Mouse (Mus musculus) hindbrain, embryonic 16.5 days (tissue): Measurements from ENCODE around the gene Arpc1a. TPM values are rescaled to one million over a fixed set of nuclear protein-coding genes. Genes with fewer than 3 reads are reported as not detected.
"Not testable (repeated sequence)": the region's sequence is repeated elsewhere in the genome, so short reads cannot be mapped to it uniquely, and the experiment has no call there.

ENCODE experiments used
- ATAC-seq: fragments of 200-750 bp; cut with Nextera tagmentation; 2 replicates; pipeline ENCODE4 v1.8.0; 2017; ENCODE audit warnings: moderate TSS enrichment, moderate library complexity
- H3K27ac ChIP-seq: fragments of 300-500 bp; sonication (generic); 2 replicates; pipeline ENCODE4 v1.5.1; 2014; ENCODE audit warnings: low read depth, mild to moderate bottlenecking, control low read depth, low read length, moderate library complexity
- H3K27me3 ChIP-seq: fragments of 300-500 bp; sonication (generic); replicated peaks from 2 replicates; pipeline ENCODE4 v1.6.1; 2014; ENCODE audit warnings: low read length; ENCODE audit not compliant: control insufficient read depth, insufficient read depth
- H3K36me3 ChIP-seq: fragments of 300-500 bp; sonication (generic); 2 replicates; pipeline ENCODE4 v1.6.1; 2014; ENCODE audit warnings: mild to moderate bottlenecking, low read length, moderate library complexity, mixed read lengths; ENCODE audit not compliant: control insufficient read depth, insufficient read depth
- H3K4me1 ChIP-seq: fragments of 300-500 bp; sonication (generic); 2 replicates; pipeline ENCODE4 v1.6.1; 2014; ENCODE audit warnings: low read depth, low read length; ENCODE audit not compliant: control insufficient read depth, insufficient read depth
- H3K4me2 ChIP-seq: fragments of 300-500 bp; sonication (generic); 2 replicates; pipeline ENCODE4 v1.6.1; 2014; ENCODE audit warnings: mild to moderate bottlenecking, low read length, control low read depth, moderate library complexity
- H3K4me3 ChIP-seq: fragments of 300-500 bp; sonication (generic); 2 replicates; pipeline ENCODE4 v1.5.1; 2014; ENCODE audit warnings: mild to moderate bottlenecking, low read length, control low read depth, moderate library complexity
- H3K9ac ChIP-seq: fragments of 300-500 bp; sonication (generic); 2 replicates; pipeline ENCODE4 v1.6.1; 2014; ENCODE audit warnings: low read depth, mild to moderate bottlenecking, control low read depth, low read length, moderate library complexity
- H3K9me3 ChIP-seq: fragments of 300-500 bp; sonication (generic); 2 replicates; pipeline ENCODE4 v1.6.1; 2014; ENCODE audit warnings: mild to moderate bottlenecking, low read length, moderate library complexity; ENCODE audit not compliant: control insufficient read depth
- WGBS: fragments of 180-500 bp; shearing (Covaris S2); extraction: QIAGEN DNeasy Blood & Tissue Kit; methylation state at CpG from one replicate; pipeline ENCODE4 v1.1.7; 2014; 5-methylcytosine and 5-hydroxymethylcytosine counted together
- polyA plus RNA-seq: library from polyadenylated mRNA; unstranded; fragments of >200 nt; fragmentation: Nextera tagmentation; extraction: Ambion mirVana; gene quantifications from 2 replicates; pipeline ENCODE4 v1.2.1, GENCODE M21; 2015

The Arpc1a gene
- polyA plus RNA-seq, 1 experiment from 2014 or later = 235 TPM

DNA sequence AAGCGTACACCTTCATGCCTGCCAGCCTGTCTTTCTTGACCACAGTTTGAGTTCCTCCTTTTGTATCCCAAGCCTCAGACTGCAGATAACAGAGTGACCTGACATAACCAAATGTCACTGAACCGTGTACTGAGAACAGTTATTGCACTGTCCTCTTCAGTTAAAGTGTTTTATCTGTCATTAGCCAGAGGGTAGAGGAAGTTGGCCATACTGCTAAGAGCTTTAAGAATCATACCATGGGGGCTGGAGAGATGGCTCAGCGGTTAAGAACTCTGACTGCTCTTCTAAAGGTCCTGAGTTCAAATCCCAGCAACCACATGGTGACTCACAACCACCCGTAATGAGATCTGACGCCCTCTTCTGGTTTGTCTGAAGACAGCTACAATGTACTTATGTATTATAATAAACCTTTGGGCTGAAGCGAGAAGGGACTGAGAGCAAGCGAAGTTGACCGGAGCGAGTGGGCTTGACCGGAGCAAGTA is 14.8 kb downstream of the Arpc1a start:
- Histone ChIP-seq H3K27ac (no peak overlapping the region), H3K4me1 (no peaks in the 10 kb centered on the region), H3K9me3 (no peaks in the 10 kb centered on the region), H3K9ac (no peak overlapping the region), H3K27me3 (no peaks in the 10 kb centered on the region), H3K4me2 (no peak overlapping the region), H3K4me3 (no peak overlapping the region), H3K36me3 (peaks cover 39% of the 10 kb centered on the region)
- no peak for ATAC-seq
- WGBS = 93% methylated on average over 10 of the region's 10 CpGs

DNA sequence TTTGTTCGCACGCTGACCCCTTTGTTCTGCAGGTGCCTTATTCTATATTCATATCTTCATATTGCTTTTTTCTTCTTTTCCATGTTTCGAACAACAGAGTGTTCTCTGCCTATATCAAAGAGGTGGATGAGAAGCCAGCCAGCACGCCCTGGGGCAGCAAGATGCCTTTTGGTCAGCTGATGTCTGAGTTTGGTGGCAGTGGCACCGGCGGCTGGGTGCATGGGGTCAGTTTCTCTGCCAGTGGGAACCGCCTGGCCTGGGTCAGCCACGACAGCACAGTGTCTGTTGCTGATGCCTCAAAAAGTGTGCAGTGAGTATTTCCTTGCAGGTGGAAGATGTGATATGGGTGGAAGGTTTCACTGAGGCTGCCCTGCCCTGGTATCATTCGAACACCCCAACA is 17.3 kb downstream of the Arpc1a start:
- no peak for ATAC-seq
- Histone ChIP-seq H3K27ac (no peak overlapping the region), H3K36me3 (peaks cover 52% of the 10 kb centered on the region), H3K9me3 (no peaks in the 10 kb centered on the region), H3K4me3 (no peak overlapping the region), H3K27me3 (no peaks in the 10 kb centered on the region), H3K9ac (no peak overlapping the region), H3K4me2 (no peak overlapping the region), H3K4me1 (no peaks in the 10 kb centered on the region)
- 97% methylated on average over 9 of the region's 9 CpGs for WGBS

DNA sequence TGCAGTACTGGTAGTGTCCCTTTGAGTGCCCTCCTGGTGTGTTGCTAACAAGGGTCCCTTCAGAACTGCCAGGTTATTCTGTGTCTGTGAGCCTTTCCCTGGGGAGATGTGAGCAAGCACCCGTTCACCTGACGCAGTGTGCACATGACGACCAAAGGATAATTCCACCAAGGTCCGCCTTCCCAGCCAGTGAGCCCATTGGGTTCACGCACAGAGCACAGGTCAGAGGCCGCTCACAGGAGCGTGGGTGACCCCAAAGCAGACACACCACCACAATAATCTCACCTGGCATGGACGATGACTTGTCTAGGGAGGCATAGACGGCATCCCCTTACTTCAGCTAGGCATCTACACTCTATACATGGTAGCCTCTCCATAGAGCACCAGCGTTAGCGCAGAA is 17.8 kb downstream of the Arpc1a start:
- H3K27me3 ChIP-seq, H3K4me3 ChIP-seq, H3K9ac ChIP-seq, H3K4me1 ChIP-seq, ATAC-seq, H3K4me2 ChIP-seq, H3K9me3 ChIP-seq, H3K27ac ChIP-seq: not testable (repeated sequence)
- peaks cover 52% of the 10 kb centered on the region for H3K36me3 ChIP-seq
- WGBS = 95% methylated on average over 11 of the region's 11 CpGs

DNA sequence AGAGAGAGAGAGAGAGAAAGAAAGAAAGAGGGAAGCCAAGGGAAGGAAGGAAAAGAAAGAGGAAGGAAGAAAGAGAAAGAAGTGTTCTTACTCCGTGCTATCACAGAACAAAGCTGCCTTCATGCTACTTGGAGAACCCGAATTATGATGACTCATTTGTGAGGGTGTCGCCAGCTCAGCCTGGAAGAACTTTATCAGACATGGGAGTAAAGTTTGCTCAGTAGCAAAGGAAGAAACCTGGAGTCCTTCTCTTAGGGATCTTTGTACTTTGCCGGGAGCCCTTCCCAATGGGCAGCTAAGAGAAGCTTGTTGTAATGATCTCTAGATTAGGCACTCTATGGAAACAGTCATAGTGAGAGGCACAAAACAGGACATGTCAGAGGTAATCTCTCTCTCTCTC is 19.1 kb downstream of the Arpc1a start:
- H3K9me3 ChIP-seq = no peaks in the 10 kb centered on the region
- H3K9ac ChIP-seq = no peak overlapping the region
- no peak overlapping the region for H3K4me3 ChIP-seq
- no peak overlapping the region for H3K4me2 ChIP-seq
- H3K27me3 ChIP-seq = no peaks in the 10 kb centered on the region
- 95% methylated on average over 4 of the region's 4 CpGs for WGBS
- H3K27ac ChIP-seq = no peak overlapping the region
- H3K36me3 ChIP-seq = peaks cover 54% of the 10 kb centered on the region
- no peaks in the 10 kb centered on the region for H3K4me1 ChIP-seq
- ATAC-seq = no peak

DNA sequence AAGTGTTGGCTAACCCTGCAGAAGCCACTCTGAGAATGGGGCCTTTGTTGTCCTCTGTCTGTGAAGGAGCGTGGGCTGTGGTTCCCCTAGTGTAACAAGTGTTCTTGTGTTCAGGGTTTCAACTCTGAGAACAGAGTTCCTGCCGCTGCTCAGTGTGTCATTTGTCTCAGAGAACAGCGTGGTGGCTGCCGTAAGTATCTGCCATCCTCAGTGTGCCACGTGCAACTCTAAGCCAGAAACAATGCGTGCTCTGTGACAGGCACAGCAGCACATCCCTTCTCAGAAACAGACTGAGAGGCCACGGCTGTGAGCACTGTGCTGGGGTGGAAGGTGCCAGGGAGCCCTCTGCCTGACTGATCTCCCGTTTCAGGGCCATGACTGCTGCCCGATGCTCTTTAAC is 20.7 kb downstream of the Arpc1a start:
- no peaks in the 10 kb centered on the region for H3K27me3 ChIP-seq
- H3K9ac ChIP-seq = no peak overlapping the region
- peak; percentile 58; the same call in 1 of the 2 replicates for ATAC-seq
- H3K27ac ChIP-seq = no peak overlapping the region
- no peaks in the 10 kb centered on the region for H3K9me3 ChIP-seq
- no peak overlapping the region for H3K4me2 ChIP-seq
- 78% methylated on average over 9 of the region's 9 CpGs for WGBS
- H3K4me1 ChIP-seq = no peaks in the 10 kb centered on the region
- H3K4me3 ChIP-seq = no peak overlapping the region
- peaks cover 56% of the 10 kb centered on the region for H3K36me3 ChIP-seq

DNA sequence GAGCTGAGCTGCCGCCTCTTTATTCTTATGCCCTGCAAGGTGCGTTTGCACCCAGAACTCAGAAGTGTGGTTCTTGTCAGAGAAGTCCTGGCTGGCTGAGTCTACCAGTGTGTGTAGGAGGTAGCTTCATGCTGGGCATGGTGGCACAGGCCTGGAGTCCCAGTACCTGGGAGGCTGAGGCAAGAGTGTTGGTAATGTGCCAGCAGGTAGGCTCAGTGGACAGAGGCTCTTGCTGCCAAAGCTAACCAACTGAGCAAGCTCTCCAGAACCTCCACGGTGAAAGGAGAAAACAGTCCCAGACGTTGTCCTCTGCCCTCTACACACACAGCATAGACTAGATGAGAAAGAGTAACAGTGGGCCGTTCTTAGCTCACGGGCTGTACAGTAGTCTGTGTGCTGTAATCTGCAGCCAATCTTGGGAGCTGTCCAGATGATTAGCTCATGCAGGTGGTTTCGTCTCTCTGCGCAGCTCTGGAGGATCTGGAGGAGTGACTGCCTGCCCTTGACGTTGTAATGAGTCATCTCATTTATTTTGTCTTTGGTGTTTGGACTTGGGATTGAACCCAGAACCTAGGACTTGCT is 22.2 kb downstream of the Arpc1a start:
- ATAC-seq = no peak
- no peak overlapping the region for H3K9ac ChIP-seq
- H3K4me1 ChIP-seq = no peaks in the 10 kb centered on the region
- WGBS = 93% methylated on average over 9 of the region's 9 CpGs
- no peak overlapping the region for H3K4me2 ChIP-seq
- no peak overlapping the region for H3K27ac ChIP-seq
- no peaks in the 10 kb centered on the region for H3K27me3 ChIP-seq
- no peaks in the 10 kb centered on the region for H3K9me3 ChIP-seq
- no peak overlapping the region for H3K4me3 ChIP-seq
- H3K36me3 ChIP-seq = peaks cover 66% of the 10 kb centered on the region

DNA sequence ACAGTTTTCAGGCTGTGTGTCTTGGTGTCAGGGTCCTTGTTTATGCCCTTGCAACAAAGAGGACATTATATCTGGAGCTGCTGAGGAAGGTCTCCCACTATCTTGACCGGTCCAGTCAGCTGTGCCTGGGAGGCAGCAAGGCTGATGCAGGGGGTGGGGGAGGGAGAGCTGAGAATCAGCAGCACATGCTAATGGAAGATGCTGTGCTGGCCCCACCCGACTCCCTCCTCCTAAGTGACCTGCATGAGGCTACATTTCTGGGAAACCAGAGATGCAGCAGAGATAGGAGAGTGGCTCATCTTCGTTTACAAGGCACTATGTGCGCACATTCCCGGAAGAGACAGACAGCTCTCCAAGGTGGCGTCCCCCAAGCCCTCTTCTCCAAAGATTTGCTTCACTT is 26.8 kb downstream of the Arpc1a start:
- ATAC-seq = no peak
- WGBS = 91% methylated on average over 6 of the region's 6 CpGs
- no peak overlapping the region for H3K27ac ChIP-seq
- H3K36me3 ChIP-seq = peaks cover 37% of the 10 kb centered on the region
- H3K27me3 ChIP-seq = peaks cover 5% of the 10 kb centered on the region; the same call in 1 of the 2 replicates
- H3K9me3 ChIP-seq = no peaks in the 10 kb centered on the region
- no peak overlapping the region for H3K9ac ChIP-seq
- H3K4me2 ChIP-seq = no peak overlapping the region
- H3K4me1 ChIP-seq = peaks cover 9% of the 10 kb centered on the region
- H3K4me3 ChIP-seq = no peak overlapping the region

DNA sequence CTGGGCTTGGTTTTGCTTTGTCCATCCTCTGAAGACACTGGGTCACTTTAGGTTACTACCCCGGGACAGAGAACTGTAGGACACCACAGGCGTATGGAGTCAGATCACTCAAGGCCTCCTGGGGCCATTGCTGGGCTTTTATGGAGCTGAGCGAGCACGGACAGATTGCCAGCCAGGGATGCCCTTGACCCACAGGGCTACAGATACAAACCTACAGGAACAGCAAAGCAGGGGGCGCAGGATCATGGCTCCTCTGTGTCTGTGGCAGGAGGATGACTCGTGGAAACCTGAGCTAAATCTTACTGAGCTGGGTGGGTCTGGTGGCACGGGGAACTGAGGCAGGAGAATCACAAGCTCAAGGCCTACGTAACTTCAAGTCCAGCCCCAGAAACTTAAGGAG is 28.9 kb downstream of the Arpc1a start:
- no peak overlapping the region for H3K27ac ChIP-seq
- H3K9ac ChIP-seq = no peak overlapping the region
- peaks cover 23% of the 10 kb centered on the region for H3K36me3 ChIP-seq
- H3K4me2 ChIP-seq = no peak overlapping the region
- 82% methylated on average over 8 of the region's 8 CpGs for WGBS
- no peaks in the 10 kb centered on the region for H3K9me3 ChIP-seq
- peaks cover 9% of the 10 kb centered on the region for H3K4me1 ChIP-seq
- no peak for ATAC-seq
- H3K4me3 ChIP-seq = no peak overlapping the region
- H3K27me3 ChIP-seq = peaks cover 5% of the 10 kb centered on the region; the same call in 1 of the 2 replicates

DNA sequence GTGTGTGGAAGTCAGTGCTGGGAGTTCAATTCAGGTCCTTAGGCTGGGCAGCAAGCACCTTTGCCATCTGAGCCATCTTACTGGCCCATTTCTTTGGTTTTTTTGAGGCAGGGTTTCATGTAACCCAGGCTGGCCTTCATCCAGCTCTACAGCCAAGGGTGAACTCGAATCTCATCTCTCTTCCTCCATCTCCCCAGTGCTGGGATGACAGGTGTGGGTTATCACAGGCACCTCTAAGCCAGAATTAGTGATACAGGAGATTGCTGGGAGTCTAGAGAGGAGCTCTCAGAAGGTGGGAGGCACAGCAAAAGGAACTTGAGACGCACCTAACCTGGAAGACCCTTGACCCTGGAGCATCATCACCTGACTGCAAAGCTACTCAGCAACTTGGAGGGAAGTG is 29.8 kb downstream of the Arpc1a start:
- Histone ChIP-seq H3K9ac (no peak overlapping the region), H3K27me3 (peaks cover 5% of the 10 kb centered on the region; the same call in 1 of the 2 replicates), H3K9me3 (no peaks in the 10 kb centered on the region), H3K4me1 (peaks cover 9% of the 10 kb centered on the region), H3K4me3 (no peak overlapping the region; the same call in 1 of the 2 replicates), H3K4me2 (no peak overlapping the region), H3K27ac (no peak overlapping the region), H3K36me3 (peaks cover 15% of the 10 kb centered on the region)
- ATAC-seq = no peak
- 50% methylated on average over 2 of the region's 2 CpGs for whole genome bisulfite sequencing
